Mouse (Mus musculus) erythroblast, embryonic 14.5 days (primary cell): ENCODE data around the gene Cyp1a2.

Experiments used
- GATA1 ChIP-seq: IDR thresholded peaks from 2 replicates; pipeline ENCODE4 v1.6.1; 2012; ENCODE audit warnings: low read length, inconsistent platforms, mixed read lengths
- TAL1 ChIP-seq: IDR thresholded peaks from 3 replicates; pipeline ENCODE4 v1.6.1; 2012; ENCODE audit warnings: low read length, inconsistent platforms, mixed read lengths

- TF ChIP-seq GATA1 (no peak), TAL1 (no peak)
Measured at GRCm38 (mm10) chr9:57694108-57694507, 10.6 kb upstream of the Cyp1a2 start.
